Mouse (Mus musculus) left cerebral cortex, adult 11 months (tissue): ENCODE measurements at regions not wholly inside any gene's neighbourhood (a gene's known extent, or its start where the extent isn't known, plus 50 kb on each side); places are given as distances from the start of the nearest gene placed in this dataset.

ENCODE experiments used
- DNase-seq: peaks from one replicate; pipeline ENCODE4 v3.0.0; 2022; ENCODE audit warnings: low spot score

GRCm38 (mm10) chr19:54787171-54787570 is 339.9 kb downstream of the Gpam start:
- DNase-seq: no peak

DNA sequence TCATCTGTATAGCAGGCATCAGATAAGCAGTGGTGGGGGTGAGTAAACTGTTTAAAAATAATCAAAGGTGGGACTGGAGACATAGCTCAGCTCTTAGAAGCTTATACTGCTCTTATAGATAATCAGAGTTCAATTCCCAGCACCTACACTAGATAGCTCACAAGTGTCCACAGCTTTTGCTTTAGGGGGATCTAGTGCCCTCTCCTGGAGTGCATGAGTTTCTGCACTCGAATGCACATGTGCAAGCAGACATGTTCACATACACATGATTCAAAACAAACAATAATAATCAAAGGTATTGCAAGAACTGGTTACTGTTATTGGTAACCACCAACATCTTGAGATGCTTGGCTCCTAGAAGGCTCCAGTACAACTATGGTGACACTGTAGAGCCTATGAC is 343.3 kb downstream of the Gpam start:
- no peak for DNase-seq

GRCm38 (mm10) chr19:54757761-54758160 is 369.3 kb downstream of the Gpam start:
- no peak for DNase-seq

GRCm38 (mm10) chr19:54756681-54757257 is 370.3 kb downstream of the Gpam start:
- DNase-seq: peak; percentile 12

- DNase-seq: no peak
Measured at GRCm38 (mm10) chr19:54755451-54755850, 371.6 kb downstream of the Gpam start.

GRCm38 (mm10) chr19:54733938-54734337 is 393.1 kb downstream of the Gpam start:
- DNase-seq: no peak

DNA sequence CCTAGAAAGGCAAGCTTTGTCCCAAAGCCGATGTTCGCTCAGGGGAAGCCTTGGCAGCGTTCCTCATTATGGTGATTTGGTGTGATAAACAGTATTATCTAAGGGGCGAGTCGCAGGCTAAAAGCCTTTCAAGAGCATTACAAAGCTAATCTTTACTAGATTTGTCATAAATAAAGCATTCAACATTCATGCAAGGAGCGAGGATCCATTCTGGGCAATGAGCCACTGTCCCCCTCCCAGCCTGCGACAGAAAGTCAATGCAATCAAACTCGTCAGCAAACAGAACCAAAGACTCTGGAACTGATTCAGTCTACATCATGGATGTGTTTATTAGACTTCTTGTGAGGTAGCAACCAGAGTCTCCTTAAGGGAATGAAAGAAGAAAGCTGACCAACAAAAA is 395.3 kb downstream of the Gpam start:
- no peak for DNase-seq

GRCm38 (mm10) chr19:54731315-54731714 is 395.7 kb downstream of the Gpam start:
- no peak for DNase-seq

DNA sequence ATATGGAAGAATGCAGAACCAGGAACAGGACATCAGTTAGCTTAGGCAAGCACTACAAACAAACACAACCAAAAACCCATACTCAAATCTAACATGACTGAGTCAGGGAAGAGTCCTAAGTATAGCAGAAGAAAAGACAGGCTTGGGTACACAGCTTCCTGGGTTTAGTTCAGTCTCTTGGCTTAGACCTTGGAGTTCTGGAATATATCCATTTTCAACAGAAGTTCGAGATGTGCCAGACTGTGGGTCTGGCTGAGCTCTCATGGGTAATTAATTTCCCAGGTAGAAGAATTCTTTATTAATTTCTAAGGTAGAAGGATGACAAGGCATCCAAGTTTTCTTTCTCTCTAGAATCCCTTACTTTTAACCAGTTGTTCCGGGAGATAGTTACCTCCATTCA is 396.2 kb downstream of the Gpam start:
- no peak for DNase-seq

DNA sequence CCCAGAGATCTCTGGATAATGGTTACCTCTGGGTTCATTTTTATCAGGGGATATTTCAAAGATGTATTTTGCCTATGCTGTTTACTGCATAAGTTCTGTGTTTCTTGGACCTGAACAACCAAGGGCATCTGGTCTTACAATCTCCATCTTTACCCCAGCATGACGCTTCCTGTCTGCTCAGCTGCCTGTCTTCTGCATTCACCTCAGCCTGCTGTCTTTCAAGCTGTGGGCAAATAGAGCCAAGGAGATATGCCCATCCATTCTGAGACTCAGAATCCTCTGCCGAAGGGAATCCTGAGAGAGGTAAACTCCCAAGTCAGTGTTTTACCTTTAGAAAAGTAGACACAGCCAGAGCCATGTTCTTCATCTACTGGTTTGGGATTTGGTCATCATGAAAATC is 396.7 kb downstream of the Gpam start:
- no peak for DNase-seq

- no peak for DNase-seq
Measured at GRCm38 (mm10) chr19:54722091-54722490, 404.9 kb downstream of the Gpam start.

DNA sequence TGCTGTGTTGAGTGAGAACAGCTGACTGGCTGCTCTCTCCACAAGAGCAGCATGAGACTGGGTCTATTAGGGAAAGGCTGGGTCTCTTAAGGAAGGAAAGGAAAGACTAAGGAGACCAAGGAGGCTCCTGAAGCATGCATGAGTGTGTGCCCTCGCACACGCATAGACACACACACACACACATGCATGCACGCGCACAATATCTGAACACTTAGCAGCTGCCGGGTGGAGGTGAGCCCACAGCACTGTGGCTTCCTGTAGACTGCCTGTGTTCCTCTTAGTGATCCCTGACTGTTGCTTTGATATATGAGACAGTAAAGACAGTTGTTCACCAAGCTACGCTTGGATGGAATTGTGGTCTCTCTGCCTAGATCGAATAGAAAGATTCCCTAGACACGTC is 429.6 kb downstream of the Gpam start:
- no peak for DNase-seq

DNA sequence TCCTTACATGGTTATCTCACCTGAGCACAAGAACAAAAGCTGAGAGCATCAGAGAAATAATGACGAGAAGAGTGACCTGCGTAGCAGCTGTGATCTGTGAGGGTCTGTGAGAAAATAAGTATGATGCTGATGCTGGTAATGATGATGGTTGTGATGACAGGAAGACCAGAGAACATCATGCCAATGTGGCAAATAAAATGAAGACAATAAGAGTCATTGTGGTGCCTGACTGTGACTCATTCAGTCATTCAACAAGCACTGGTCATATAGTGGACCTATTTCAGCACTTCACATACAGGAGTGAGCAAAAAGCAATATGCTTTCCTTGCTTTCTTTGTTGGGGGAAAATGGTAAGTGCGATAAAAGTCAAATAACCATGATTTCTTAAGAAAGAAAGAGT is 433.3 kb downstream of the Gpam start:
- no peak for DNase-seq

- no peak for DNase-seq
Measured at GRCm38 (mm10) chr19:54693094-54693493, 433.9 kb downstream of the Gpam start.

- DNase-seq: no peak
Measured at GRCm38 (mm10) chr19:54691861-54692260, 435.2 kb downstream of the Gpam start.

- DNase-seq: no peak
Measured at GRCm38 (mm10) chr19:54688630-54689029, 438.4 kb downstream of the Gpam start.

DNA sequence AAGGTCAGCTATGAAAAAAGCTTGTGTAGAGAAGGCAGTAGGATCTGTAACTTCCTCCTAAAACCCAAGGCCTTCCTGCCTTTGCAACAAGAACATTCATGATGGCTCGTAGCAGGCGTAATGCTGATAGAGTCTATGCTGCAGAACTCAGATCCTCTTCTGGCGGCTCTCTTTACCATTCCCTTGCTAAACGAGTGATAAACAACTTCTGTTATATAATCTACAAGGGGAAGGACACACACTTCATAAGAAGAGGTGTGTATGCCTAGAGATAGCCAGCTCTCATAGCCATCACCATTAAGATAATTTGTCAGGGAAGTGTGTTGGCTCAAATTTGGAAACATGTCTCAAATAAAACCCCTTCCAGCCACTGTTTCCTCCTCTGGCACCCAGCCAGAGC is 441.9 kb downstream of the Gpam start:
- no peak for DNase-seq
